Mouse (Mus musculus): ENCODE data around the gene Tomm34.

- TF ChIP-seq EP300 (IDR thresholded peaks at IDR 0.05; ENCODE audit: insufficient read depth, low read depth, low read length) (no peak), CTCF (IDR thresholded peaks at IDR 0.05) (no peak)
Measured at GRCm38 (mm10) chr2:164047197-164047690, 23.7 kb downstream of the Tomm34 start.

Measured in heart, adult 2 months (tissue).